Mouse (Mus musculus): ENCODE measurements at regions not wholly inside any gene's neighbourhood (a gene's known extent, or its start where the extent isn't known, plus 50 kb on each side); places are given as distances from the start of the nearest gene placed in this dataset.
A peak's percentile ranks its signal among the peaks of the same experiment; 100 is the strongest.

DNA sequence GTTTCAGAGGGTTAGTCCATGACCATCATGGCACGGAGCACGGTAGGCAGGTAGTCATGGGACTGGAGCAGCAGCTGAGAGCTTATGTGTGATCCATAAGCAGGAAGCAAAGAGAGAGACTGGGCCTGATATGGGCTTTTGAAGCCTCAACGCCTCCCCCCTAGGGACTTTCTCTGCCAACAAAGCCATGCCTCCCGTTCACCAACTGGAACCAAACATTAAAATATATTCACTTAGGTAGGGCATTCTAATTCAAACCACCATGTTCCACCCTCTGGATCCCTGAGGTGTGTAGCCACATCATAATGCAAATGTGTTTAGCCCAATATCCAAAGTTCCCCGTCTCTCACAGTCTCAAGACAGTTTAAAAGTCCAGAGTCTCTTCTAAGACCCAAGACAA is 85.3 kb upstream of the Ltbp1 start:
- no peak for DNase-seq

DNA sequence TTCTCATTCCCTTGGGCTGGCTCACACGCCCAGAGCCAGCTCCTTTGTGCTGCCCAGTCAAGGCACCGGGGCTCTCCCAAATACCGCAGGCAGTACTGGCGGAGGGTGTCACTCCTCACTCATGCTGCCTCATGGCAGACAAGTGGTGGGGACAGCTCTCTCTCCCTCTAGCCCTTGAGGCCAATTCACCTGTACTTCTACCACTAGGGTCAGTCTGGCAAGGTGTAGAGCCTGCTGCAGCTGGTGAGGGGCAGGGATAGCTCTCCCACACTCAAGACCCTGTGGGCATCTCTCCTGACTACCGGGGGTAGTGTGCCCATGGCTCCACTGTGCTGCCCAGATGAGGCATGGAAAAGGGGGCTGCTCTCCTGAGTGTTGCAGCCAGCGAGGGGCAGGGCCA is 84.0 kb upstream of the Ltbp1 start:
- DNase-seq = no peak

- no peak for DNase-seq
Observed at GRCm38 (mm10) chr17:74922016-74922415, 83.4 kb upstream of the Ltbp1 start.

GRCm38 (mm10) chr17:74922591-74922990 is 82.8 kb upstream of the Ltbp1 start:
- DNase-seq = peak; percentile 39

GRCm38 (mm10) chr17:74923101-74923500 is 82.3 kb upstream of the Ltbp1 start:
- DNase-seq = peak; percentile 16

- no peak for DNase-seq
Observed at GRCm38 (mm10) chr17:74925131-74925530, 80.2 kb upstream of the Ltbp1 start.

DNA sequence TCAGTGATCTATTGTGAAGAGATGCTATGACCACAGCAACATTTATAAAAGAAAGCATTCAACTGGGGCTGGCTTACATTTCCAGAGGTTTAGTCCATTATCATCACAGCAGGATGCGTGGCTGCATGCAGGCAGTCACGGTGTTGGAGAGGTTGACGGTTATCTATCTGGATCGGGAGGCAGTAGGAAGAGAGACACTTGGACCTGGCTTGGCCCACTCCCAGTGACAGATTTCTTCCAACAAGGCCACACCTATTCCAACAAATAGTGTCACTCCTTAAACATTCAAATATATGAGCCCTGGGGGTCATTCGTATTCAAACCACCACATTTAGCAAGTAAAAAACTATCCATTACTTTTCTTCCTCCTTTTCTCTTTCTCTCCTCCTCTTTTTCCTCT is 77.4 kb upstream of the Ltbp1 start:
- DNase-seq = no peak

DNA sequence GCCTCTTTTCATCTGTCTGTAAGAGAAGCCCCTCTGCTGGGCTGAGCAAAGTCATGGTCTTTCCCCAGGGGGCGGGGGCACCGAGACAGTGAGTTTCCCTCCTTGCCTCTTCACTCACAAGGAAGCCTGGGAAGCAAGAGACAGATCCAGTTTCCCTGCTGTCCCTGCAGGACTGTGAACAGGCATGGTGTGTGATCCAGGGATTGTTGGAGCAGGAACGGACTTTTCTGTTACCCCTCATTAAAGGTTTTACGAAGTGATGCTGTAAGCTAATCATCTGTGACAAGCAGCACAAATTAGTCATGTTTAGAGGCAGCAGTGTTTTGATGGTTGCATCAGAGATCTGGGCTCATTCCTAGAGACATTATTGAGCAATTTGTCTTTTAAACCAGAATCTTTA is 73.8 kb upstream of the Ltbp1 start:
- no peak for DNase-seq

DNA sequence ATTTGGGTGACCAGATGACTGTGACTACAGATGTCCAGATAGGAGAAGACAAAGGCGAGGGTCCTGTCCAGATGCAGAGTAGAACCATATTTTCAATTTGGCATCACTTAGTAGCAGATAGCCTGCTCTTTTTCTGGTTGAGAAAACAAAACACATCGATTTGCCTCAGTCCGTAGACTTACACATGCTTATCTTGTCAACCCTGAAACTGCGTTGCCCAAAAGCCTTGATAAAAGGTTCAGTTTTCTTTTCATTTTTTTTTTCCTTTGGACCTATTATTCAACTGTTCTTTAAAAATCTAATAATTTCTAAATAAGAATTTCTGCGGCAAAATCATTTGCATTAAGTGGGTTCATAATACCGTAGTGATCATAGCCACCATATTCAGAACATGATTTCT is 64.0 kb upstream of the Ltbp1 start:
- DNase-seq = no peak

- no peak for DNase-seq
Observed at GRCm38 (mm10) chr17:74942984-74943801, 62.2 kb upstream of the Ltbp1 start.

DNA sequence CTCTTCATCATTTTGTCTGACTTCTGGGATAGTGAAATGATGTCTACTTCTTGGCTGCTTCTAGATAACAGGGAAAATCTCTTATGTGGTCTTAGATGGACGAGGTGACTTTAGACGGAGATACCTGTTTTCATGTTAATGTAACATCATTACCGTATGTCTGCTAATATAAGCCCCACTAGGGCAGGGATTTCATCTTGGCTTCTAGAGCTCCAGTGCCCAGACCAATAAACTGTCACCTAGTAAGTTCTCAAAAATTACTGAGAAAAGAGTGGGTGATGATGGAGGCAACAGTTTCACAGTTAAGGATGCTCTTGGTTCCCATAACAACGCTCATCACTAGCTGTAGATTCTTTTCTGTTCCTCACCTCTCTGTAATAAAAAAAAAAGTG is 61.6 kb upstream of the Ltbp1 start:
- no peak for DNase-seq

GRCm38 (mm10) chr17:74945149-74945548 is 60.2 kb upstream of the Ltbp1 start:
- DNase-seq = no peak

GRCm38 (mm10) chr17:74948476-74948875 is 56.9 kb upstream of the Ltbp1 start:
- DNase-seq = no peak

DNA sequence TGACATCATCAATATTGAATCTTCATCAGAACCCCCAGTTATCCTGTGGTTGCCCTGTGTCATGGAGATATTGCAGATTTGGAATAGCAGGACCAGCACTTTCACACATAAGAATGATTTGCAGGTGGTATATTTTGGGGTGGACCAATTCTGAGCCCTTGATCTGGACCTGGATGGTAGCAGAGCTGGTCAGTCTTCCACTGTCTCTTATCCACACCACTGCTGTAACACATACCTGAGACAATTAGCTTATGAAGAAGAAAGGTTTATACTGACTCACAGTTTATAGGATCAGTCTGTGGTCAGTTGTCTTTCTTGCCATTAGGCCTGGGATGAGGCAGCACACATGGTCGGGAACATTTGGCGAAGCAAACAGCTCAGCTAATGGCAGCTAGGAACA is 55.1 kb upstream of the Ltbp1 start:
- DNase-seq = no peak

DNA sequence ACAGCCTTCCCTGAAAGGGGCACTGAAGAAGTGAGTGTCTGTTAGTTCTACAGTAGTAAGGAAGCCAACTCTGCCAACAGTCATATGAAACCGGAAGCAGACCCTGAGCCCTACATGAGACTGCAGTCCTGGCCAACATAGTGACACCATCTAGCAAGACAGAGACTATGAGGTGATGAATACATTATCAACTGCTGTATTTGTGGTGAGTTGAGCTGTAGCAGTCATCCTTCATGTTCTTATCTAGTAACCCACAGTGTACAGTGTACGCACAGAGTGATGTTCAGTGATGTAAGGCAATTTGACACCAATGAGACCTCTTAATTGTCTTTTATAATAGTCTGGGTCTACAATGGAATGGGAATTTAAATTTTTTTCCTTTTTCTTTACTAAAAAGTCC is 50.4 kb upstream of the Ltbp1 start:
- no peak for DNase-seq
